Mouse (Mus musculus): ENCODE data around the gene Spats1.

Gene Spats1

DNA sequence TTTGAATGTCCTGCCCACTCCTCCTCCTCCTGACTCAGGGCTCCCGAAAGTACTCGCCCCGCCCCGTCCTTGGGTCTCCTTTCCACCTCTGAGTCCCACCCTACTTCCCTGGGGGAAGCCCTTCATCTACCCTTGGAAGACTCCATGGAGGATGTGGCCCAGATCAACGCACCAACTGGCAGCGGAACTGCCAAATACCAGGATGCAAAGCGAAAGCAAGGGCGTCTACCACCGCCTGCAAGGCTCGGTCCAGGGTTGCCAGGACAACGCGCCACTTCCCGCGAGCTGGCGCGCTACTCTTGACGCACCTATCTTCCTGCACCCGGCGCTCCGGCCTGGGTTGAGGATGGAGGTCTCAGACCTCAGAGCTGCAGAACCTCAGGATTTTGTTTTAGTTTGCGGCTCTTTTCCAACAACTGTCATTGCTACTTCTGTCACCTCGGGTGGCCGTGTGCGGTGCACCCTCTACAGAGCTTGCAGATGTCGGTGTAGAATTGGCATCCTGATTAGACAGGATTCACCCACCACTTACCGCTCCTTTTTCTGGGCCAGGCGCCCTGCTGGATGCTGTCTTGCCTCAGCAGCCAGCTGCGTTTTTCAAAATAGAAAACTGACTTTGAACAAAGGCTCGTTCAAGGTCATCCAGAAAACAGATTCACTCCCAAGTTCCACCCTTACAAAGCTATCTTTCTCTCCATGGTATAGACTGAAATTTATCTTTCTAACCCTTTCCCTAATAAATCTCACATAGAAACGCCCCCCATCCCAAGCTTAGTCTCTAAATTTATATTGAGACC is at the start of gene Spats1:
Gene Spats1 (minus strand): TSS at position 747 of the 797 bp plus-strand sequence.
- peak; percentile 88 to 90 for DNase-seq (ENCODE audit: low spot score in 2 of 2)

DNA sequence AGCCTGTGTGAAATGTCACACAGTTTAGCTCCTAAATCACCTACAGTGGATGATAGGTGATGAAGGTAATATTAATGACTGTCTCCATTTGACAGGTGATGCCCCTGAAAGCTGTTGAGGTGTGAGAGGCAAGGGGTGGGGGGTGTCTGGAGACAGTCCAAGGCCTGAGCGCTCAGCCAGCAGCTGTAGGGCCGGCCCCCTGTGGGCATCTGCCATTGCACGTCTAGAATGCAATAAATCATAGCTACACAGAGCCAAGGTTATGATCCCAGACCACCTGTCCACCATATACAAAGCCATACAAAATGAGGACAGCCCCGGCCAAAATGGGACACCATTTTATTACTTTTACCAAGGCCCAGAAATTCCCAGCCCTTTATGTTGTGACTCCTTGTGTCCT is 49.7 kb upstream of the Spats1 start:
- DNase-seq (ENCODE audit: low spot score in 2 of 2) = no peak

DNA sequence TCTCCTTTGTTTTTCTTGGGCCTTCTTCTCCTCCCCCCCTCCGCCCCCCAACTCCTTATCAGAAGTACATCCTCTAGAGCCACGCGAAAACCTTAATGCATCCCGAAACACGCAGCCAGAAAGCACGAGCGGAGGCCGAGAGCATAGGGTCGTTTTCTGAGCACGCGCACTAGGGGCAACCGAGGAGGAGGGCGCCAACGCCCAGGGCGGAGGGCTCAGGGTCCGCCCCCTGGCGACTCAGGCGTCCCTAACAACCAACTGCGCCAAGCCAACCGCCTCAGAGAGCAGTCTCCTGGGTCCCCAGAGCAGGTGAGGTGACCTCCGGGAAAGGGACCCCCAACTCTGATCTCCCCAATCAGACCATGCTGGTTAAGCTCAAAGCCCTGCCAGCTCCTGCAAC is 48.0 kb upstream of the Spats1 start, which contains the start of gene Tcte1:
Gene Tcte1 (plus strand): TSS at position 172 of the 400 bp plus-strand sequence.
- DNase-seq (ENCODE audit: low spot score in 2 of 2) = no peak

GRCm38 (mm10) chr17:45520136-45520535 is 44.9 kb upstream of the Spats1 start:
- no peak for DNase-seq (ENCODE audit: low spot score in 2 of 2)

GRCm38 (mm10) chr17:45518766-45519475 is 43.7 kb upstream of the Spats1 start:
- no peak for DNase-seq (ENCODE audit: low spot score in 2 of 2)

DNA sequence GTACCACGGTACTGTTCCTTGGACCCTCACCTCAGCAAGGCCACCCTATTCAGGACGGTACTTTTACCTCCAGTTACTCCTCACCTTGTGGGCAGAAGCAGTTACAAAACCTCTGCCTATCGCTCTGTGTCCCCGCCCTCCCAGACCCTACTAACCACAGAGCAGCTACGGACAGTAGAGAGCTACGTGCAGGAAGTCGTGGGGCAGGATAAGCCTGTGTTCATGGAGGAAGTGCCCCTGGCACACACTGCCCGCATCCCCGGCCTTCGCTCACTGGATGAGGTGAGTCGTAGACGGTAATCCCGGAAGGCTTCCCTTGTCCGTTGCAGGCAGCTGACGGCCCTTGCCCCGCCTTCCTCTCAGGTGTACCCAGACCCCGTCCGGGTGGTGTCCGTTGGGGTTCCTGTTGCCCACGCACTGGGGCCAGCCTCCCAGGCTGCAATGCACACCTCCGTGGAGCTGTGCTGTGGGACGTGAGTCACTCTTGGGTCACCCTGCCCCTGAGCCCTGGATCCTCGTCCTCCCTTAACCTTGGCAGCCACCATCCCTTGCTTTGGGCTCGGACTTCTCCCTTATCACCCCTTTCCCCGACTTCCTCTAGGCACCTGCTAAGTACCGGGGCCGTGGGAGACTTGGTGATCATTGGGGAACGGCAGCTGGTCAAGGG is 42.5 kb upstream of the Spats1 start:
- no peak for DNase-seq (ENCODE audit: low spot score in 2 of 2)

DNA sequence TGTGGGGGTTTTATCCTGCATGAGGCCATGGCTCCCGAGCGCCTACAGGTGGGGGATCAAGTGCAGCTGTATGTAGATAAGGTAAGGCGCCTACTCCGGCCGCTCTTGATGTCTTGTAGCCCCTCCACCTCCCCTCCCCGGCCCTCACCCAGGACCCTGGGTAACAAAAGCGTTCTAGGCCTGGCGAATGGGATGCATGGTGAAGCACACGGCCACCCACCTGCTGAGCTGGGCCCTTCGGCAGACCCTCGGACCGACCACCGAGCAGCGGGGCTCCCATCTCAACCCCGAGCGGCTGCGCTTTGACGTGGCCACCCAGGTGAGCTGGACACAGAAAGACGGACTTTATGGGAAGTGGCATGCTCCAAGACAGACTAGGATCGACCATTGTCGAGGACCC is 41.9 kb upstream of the Spats1 start:
- DNase-seq (ENCODE audit: low spot score in 2 of 2) = no peak

DNA sequence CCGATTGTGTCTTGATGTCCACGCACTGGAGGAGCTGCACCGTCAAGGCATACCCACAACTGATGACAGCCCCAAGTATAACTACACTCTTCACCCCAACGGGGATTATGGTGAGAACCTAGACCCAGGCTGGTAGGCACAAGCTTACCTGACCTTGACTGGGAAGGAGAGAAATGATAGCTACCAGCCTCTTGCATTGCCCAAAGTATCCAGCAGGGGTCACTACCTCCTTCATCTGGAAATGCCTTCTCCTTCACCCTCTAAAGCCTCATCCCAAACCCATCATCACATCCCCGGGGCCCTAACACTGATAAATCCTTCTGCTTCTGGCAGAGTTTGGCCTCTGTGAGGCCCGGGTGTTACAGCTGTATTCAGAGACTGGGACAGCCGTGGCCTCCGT is 41.3 kb upstream of the Spats1 start:
- peak; percentile 43 to 55 for DNase-seq (ENCODE audit: low spot score in 2 of 2)

GRCm38 (mm10) chr17:45515806-45516205 is 40.6 kb upstream of the Spats1 start:
- no peak for DNase-seq (ENCODE audit: low spot score in 2 of 2)

- no peak for DNase-seq (ENCODE audit: low spot score in 2 of 2)
Observed at GRCm38 (mm10) chr17:45515204-45515726, 40.0 kb upstream of the Spats1 start.

DNA sequence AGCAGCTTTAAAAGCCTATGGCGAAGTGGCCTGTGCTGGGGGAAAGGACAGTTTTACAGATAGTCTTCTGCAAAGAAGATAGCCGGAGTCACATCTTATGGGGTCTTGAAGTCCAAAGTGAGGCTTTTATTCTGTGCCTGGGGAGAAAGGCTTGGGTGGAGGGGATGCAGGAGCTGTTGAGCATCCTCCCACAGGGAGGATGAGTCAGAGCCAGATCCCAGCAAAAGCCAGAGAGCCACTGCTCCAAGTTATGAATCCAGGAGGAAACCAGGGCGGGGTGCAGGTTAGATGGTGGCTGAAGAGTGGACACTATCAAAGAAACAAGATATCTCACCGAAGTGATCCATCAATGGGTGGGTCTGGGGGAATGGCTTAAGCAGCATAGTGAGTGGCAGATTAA is 36.5 kb upstream of the Spats1 start:
- no peak for DNase-seq (ENCODE audit: low spot score in 2 of 2)

GRCm38 (mm10) chr17:45510871-45511270 is 35.7 kb upstream of the Spats1 start:
- DNase-seq (ENCODE audit: low spot score in 2 of 2) = no peak

DNA sequence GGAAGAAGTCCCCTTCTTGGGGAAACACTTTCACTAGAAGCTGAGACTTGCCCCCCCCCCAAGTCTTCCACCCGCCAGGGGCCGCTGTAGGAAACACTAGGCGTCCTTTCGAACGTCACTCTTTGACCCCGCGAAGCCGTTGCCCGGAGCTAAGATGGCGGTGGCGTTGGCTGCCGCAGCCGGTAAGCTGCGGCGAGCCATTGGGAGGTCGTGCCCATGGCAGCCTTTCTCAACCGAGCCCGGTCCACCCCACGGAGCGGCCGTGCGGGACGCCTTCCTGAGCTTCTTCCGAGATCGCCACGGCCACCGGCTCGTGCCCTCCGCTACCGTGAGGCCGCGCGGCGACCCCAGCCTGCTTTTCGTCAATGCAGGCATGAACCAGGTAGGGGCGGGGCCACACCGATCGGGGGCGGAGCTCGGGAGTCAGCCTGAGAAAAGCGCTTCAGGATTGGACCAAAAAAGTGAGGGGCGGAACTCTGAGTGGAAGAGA is 31.5 kb upstream of the Spats1 start, which contains the start of gene Aars2:
Gene Aars2 (plus strand): TSS at position 142 of the 490 bp plus-strand sequence.
- DNase-seq (ENCODE audit: low spot score in 2 of 2) = peak; percentile 86 to 87

DNA sequence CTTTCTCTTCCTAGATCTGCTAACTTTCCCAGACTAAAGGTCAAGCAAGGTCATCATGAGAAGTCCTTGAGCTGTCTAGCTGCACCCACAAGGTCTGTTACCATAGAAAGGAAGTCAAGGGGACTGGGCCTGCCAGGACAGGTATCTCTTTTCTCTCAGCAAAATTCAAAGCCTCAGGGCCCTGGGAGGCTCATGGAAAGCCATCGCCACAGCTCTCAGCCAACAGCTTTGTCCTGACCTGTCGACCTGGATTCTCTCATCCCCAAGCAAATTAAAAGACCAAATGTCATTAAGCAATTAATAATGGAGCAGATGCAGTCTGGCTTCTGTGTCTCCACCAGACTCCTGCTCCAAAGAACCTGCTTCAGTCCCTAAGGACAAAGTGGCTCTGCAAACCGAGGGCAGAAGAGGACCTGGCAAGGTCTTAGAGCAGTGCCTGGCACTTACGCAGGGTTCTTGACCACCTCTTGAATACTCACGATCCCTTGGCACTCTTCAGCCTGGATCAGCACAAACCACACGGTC is 30.8 kb upstream of the Spats1 start:
- no peak for DNase-seq (ENCODE audit: low spot score in 2 of 2)

DNA sequence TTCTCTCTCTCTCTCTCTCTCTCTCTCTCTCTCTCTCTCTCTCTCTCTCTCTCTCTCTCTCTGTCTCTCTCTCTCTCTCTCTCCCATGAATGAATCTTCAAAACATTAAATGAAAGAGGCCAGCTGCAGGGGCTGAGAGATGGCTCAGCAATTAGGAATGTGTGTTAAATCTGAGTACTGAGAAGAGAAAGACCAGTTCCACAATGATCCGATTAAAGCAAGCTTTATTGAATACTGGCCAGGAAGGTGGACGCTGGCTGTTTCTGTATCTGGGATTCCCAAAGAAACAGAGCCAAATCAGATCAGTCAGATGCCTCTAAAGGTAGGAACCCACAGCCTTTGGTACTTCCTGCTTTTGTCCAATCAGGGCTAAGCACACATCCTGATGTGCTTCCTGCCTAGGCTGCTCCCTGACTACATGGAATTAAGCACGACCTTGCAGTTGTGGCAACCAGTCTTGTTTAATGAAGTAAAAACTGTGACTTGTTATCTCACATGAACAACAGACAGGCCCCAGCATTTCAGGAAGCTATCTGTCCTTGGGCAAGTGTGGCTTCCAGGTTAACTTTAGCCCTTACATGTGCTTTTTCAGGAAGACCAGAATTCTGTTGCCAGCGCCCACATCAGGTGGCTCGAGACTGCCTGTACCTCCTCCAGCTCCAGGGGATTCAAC is 28.2 kb upstream of the Spats1 start:
- DNase-seq (ENCODE audit: low spot score in 2 of 2) = no peak

DNA sequence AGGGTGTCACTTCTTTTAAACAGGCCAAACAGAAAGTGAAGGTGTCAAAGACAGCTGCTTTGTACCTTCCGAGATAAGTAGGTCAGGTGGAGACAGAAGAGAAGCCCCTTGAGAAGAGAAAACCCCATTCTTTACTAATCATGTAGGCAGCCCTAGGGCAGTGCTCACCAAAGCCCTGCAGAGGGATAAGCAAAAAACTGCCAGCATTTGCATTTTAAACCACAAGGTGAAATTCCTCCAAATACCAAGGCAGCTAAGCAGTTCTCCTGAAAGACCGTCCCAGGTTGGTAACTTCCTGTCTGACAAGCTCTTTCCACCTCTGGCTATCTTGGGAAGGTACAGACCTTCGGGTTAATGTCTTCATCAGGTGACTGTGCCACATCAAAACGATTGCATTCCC is 27.1 kb upstream of the Spats1 start:
- no peak for DNase-seq (ENCODE audit: low spot score in 2 of 2)

- DNase-seq (ENCODE audit: low spot score in 2 of 2) = no peak
Observed at GRCm38 (mm10) chr17:45500981-45501380, 25.8 kb upstream of the Spats1 start.

DNA sequence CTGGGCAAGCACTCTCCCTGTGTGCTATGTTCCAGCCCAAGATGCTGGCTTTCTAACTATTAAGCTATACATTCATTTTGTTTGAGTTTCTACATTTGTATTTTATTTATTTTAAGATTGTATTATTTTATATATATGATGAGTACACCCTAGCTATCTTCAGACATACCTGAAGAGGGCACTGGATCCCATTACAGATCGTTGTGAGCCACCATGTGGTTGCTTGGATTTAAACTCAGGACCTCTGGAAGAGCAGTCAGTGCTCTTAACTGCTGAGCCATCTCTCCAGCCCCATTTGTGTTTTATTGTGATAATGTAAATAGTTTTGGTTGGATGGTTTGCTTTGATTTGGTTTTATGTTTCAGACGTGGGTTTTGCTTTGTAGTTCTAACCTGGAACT is 24.3 kb upstream of the Spats1 start:
- no peak for DNase-seq (ENCODE audit: low spot score in 2 of 2)

DNA sequence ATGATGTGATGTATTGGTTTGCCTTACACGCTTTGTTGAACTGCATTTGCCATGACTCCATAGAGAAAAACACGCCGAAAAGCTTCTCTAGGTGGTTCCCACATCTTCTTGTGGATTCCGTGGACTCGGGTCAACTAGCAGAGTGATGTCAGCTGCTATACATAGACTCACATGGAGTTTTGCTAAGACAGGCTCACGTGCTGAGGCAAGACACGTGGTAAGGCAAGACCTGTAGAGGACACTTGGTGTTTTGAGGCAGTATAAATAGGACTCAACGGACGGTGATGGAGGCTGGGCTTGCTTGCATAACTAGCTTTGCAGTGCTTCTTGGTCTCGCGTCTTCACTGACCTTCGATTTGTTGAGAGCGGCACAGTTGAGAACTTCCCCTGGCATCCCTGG is 23.2 kb upstream of the Spats1 start:
- no peak for DNase-seq (ENCODE audit: low spot score in 2 of 2)

DNA sequence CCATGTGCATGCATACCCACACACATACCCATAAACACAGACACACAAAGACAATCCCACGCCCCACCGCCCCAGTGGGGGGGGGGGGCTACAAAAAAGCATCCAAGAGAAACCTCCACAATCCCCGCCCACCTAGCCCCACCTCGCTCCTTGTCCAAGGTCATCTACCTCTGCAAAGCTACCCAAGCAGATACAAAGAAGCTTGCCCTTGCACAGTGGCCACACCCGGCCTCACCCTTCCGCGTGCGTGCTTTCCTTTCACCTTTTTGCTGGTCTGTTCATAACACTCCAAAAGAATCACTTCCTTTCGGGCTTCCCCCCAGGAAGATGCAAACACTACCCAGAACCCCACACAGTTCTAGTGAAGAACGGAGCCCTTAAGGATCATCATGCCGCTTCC is 20.2 kb upstream of the Spats1 start:
- no peak for DNase-seq (ENCODE audit: low spot score in 2 of 2)

- no peak for DNase-seq (ENCODE audit: low spot score in 2 of 2)
Observed at GRCm38 (mm10) chr17:45490532-45491154, 15.4 kb upstream of the Spats1 start.
